Mouse (Mus musculus) liver, adult 2 months (tissue): Measurements from ENCODE around the gene Olfr1474. TPM values are rescaled to one million over a fixed set of nuclear protein-coding genes. Genes with fewer than 3 reads are reported as not detected.
"Not testable (repeated sequence)": the region's sequence is repeated elsewhere in the genome, so short reads cannot be mapped to it uniquely, and the experiment has no call there.

Experiments
- DNase-seq: peaks from one replicate; pipeline ENCODE4 v3.0.0-alpha.2; 2011; ENCODE audit warnings: low read depth, low spot score; ENCODE audit errors: extremely low read depth
- H3K27ac ChIP-seq: fragments of 200-500 bp; replicated peaks from 2 replicates; pipeline ENCODE4 v1.5.1; 2012; ENCODE audit warnings: low read depth, mild to moderate bottlenecking, control low read depth, inconsistent platforms, low read length; ENCODE audit not compliant: insufficient read depth
- H3K27me3 ChIP-seq: fragments of 200-500 bp; 2 replicates; pipeline ENCODE4 v1.6.1; 2012; ENCODE audit warnings: mild to moderate bottlenecking, moderate library complexity, low read length, inconsistent platforms; ENCODE audit not compliant: control insufficient read depth, insufficient read depth
- H3K36me3 ChIP-seq: fragments of 200-500 bp; 2 replicates; pipeline ENCODE4 v1.6.1; 2012; ENCODE audit warnings: low read length, inconsistent platforms; ENCODE audit not compliant: control insufficient read depth, insufficient read depth
- H3K4me1 ChIP-seq: fragments of 200-500 bp; 2 replicates; pipeline ENCODE4 v1.6.1; 2011; ENCODE audit warnings: low read length; ENCODE audit not compliant: control insufficient read depth, insufficient read depth
- H3K4me3 ChIP-seq: fragments of 200-500 bp; 2 replicates; pipeline ENCODE4 v1.5.1; 2011; ENCODE audit warnings: low read depth, mild to moderate bottlenecking, control low read depth, low read length, moderate library complexity; ENCODE audit not compliant: insufficient read depth
- H3K79me2 ChIP-seq: fragments of 200-500 bp; 2 replicates; pipeline ENCODE4 v1.6.1; 2012; ENCODE audit warnings: inconsistent platforms, mild to moderate bottlenecking, low read length, moderate library complexity; ENCODE audit not compliant: control insufficient read depth, insufficient read depth
- H3K9ac ChIP-seq: fragments of 200-500 bp; 2 replicates; pipeline ENCODE4 v1.6.1; 2012; ENCODE audit warnings: low read depth, mild to moderate bottlenecking, control low read depth, inconsistent platforms, low read length
- CTCF ChIP-seq: fragments of 200-500 bp; IDR thresholded peaks from 2 replicates; pipeline ENCODE4 v1.5.1; 2011; ENCODE audit warnings: low read depth, low read length, control low read depth
- POLR2A ChIP-seq: fragments of 200-500 bp; IDR thresholded peaks from 2 replicates; pipeline ENCODE4 v1.6.1; 2011; ENCODE audit warnings: low read length, control low read depth; ENCODE audit not compliant: insufficient read depth; ENCODE audit errors: extremely low read depth
- WGBS: fragments of 180-500 bp; shearing (Covaris S2); methylation state at CpG from one replicate; pipeline ENCODE4 v1.1.7; 2018; 5-methylcytosine and 5-hydroxymethylcytosine counted together
- polyA plus RNA-seq: library from polyadenylated mRNA; depleted of rRNA; stranded (reverse); fragments of >200 nt; gene quantifications from 2 replicates; pipeline ENCODE4 v1.2.3, GENCODE M21; 2012; rRNA removed
- total RNA-seq: library from RNA; depleted of rRNA; stranded (reverse); fragments of >200 nt; gene quantifications from 2 replicates; pipeline ENCODE4 v1.2.3, GENCODE M21; 2014; rRNA removed

Olfr1474 gene
- total RNA-seq, result not detected in 2 replicates
- polyA plus RNA-seq, result not detected in 2 replicates

DNA sequence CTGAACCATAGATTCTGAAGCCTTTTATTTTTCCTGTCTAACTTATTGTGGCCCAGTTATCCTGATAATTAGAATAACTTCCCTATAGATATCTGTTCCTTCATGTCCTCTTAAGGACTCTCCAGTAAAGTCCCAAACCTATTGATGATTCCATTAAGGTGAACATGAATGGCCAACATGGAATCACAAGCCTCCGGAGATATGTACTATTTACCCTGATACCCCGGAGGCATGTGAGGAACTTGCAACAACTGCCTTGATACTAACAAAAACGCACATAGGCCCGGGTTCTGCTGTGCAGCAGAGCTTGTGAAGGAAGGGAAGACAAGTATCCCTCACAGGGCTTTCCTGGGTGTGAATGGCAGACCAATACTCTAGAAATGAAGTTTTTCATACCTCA lies at the start of gene Olfr1474:
TSS of gene Olfr1474 (plus strand) at position 301 of the 400 bp plus-strand sequence.
- not testable (repeated sequence) for H3K79me2 ChIP-seq, H3K9ac ChIP-seq, H3K36me3 ChIP-seq, DNase-seq, H3K27ac ChIP-seq, H3K4me3 ChIP-seq, H3K4me1 ChIP-seq, H3K27me3 ChIP-seq
- WGBS, result 76% methylated on average over 4 of the region's 4 CpGs

DNA sequence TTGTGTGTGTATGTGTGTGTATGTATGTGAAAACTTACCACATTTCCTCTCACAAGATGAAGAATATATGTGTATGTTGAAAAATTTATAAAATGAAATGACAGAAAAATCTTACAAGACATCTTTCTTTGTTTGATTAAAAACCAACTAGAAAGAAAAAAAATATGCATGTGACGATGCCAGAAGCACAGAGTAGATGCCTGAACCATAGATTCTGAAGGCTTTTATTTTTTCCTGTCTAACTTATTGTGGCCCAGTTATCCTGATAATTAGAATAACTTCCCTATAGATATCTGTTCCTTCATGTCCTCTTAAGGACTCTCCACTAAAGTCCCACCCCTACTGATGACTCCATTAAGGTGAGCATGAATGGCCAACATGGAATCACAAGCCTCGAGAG lies 26.3 kb upstream of the Olfr1474 start, which contains the start of gene Olfr1471:
TSS of gene Olfr1471 (plus strand) at position 301 of the 400 bp plus-strand sequence.
- not testable (repeated sequence) for DNase-seq, H3K4me1 ChIP-seq, H3K27ac ChIP-seq, H3K27me3 ChIP-seq, H3K36me3 ChIP-seq, H3K4me3 ChIP-seq, H3K9ac ChIP-seq, H3K79me2 ChIP-seq
- WGBS, result 57% methylated on average over 2 of the region's 2 CpGs

DNA sequence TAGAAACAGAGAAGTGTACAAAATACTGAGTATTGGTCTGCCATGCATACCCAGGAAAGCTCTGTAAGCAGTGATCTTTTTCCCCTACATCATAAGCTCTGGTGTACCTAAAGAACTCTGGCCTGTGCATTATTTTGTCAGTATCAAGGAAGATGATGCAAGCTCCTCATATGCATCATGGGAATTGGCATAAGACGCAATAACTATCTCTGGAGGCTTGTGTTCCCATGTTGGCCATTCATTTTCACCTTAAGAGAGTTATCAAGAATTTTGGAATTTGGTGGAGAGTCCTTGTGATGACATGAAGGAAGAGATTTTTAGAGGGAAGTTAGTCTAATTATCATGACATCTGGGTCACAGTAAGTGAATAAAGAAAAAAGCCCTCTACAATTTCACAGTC lies 13.4 kb upstream of the Olfr1474 start, which contains the start of gene Olfr1472:
TSS of gene Olfr1472 (minus strand) at position 101 of the 400 bp plus-strand sequence.
- H3K4me3 ChIP-seq, result no peak within 1 kb of the TSS
- H3K79me2 ChIP-seq, result no peaks in the 10 kb centered on the region
- H3K27ac ChIP-seq, result no peak within 1 kb of the TSS
- no peaks in the 10 kb centered on the region for H3K36me3 ChIP-seq
- H3K9ac ChIP-seq, result no peak within 1 kb of the TSS
- no peak for DNase-seq
- 69% methylated on average over 1 of the region's 1 CpGs for WGBS
- no peaks in the 10 kb centered on the region for H3K4me1 ChIP-seq
- TF ChIP-seq CTCF (no peak), POLR2A (no peak)
- no peaks in the 10 kb centered on the region for H3K27me3 ChIP-seq

DNA sequence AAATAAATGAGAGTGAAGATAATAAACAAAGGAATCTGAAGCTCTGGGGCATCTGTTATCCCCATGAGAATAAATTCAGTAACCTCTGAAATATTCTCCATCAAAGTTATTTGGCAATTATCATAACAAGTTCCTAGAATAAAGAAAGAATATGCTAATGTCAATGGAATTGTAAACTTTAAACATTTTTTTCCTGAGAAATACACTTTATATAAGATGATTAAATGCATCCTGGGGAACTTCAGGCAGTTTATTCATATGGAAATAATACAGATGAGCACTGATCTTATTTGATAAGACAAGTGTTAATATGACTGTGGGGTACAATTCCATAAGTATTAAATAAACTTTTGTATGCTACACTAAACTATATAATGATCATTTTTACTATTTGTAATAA lies 10.7 kb downstream of the Olfr1474 start, which contains the start of gene Olfr1475:
TSS of gene Olfr1475 (minus strand) at position 101 of the 400 bp plus-strand sequence.
- Histone ChIP-seq H3K9ac (no peak within 1 kb of the TSS), H3K4me1 (no peaks in the 10 kb centered on the region), H3K4me3 (no peak within 1 kb of the TSS), H3K36me3 (no peaks in the 10 kb centered on the region), H3K79me2 (no peaks in the 10 kb centered on the region), H3K27ac (no peak within 1 kb of the TSS), H3K27me3 (no peaks in the 10 kb centered on the region)
- TF ChIP-seq POLR2A (no peak), CTCF (no peak)
- no peak for DNase-seq

DNA sequence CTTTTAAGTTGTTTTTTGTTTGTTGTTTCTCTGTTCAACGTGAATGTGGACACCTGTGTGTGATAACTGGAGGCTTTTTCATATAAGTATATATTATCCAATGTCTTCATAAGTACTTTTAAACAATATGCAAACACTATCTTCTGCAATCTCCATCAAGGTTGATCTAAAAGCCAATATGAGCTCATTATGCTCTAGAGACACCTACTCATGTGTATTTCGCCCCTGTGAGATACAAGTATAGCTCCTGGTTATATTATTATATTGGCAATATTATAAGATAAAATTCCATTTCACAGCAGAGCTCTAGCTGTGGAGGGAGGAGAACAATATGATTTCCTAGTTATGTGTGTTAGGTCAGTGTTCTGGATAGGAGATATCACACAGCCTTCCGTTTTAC lies 30.9 kb downstream of the Olfr1474 start, which contains the start of gene Olfr1477:
TSS of gene Olfr1477 (plus strand) at position 301 of the 400 bp plus-strand sequence.
- Histone ChIP-seq H3K9ac (no peak within 1 kb of the TSS), H3K27ac (no peak within 1 kb of the TSS), H3K4me3 (no peak within 1 kb of the TSS), H3K36me3 (no peaks in the 10 kb centered on the region), H3K4me1 (no peaks in the 10 kb centered on the region), H3K27me3 (no peaks in the 10 kb centered on the region), H3K79me2 (no peaks in the 10 kb centered on the region)
- TF ChIP-seq CTCF (no peak), POLR2A (no peak)
- WGBS, result 55% methylated on average over 3 of the region's 3 CpGs
- no peak for DNase-seq

Other genes with a start within 250 kb of the Olfr1474 start
- not detected in 2 replicates for gene Olfr1463, start 238.2 kb upstream of the Olfr1474 start, total RNA-seq
- not detected in 2 replicates for gene Olfr1463, start 238.2 kb upstream of the Olfr1474 start, polyA plus RNA-seq
- not detected in 2 replicates for gene Olfr1465, start 154.0 kb upstream of the Olfr1474 start, total RNA-seq
- not detected in 2 replicates for gene Olfr1465, start 154.0 kb upstream of the Olfr1474 start, polyA plus RNA-seq
- gene Olfr1466, start 130.7 kb upstream of the Olfr1474 start, total RNA-seq, result not detected in 2 replicates
- not detected in 2 replicates for gene Olfr1466, start 130.7 kb upstream of the Olfr1474 start, polyA plus RNA-seq
- gene Olfr1467, start 107.3 kb upstream of the Olfr1474 start, total RNA-seq, result not detected in 2 replicates
- gene Olfr1467, start 107.3 kb upstream of the Olfr1474 start, polyA plus RNA-seq, result not detected in 2 replicates
- gene Olfr1469, start 61.7 kb upstream of the Olfr1474 start, total RNA-seq, result not detected in 2 replicates
- not detected in 2 replicates for gene Olfr1469, start 61.7 kb upstream of the Olfr1474 start, polyA plus RNA-seq
- gene Olfr1471, start 26.2 kb upstream of the Olfr1474 start, total RNA-seq, result not detected in 2 replicates
- gene Olfr1471, start 26.2 kb upstream of the Olfr1474 start, polyA plus RNA-seq, result not detected in 2 replicates
- gene Olfr1472, start 13.5 kb upstream of the Olfr1474 start, total RNA-seq, result not detected in 2 replicates
- not detected in 2 replicates for gene Olfr1472, start 13.5 kb upstream of the Olfr1474 start, polyA plus RNA-seq
- gene Olfr1475, start 10.6 kb downstream of the Olfr1474 start, total RNA-seq, result not detected in 2 replicates
- not detected in 2 replicates for gene Olfr1475, start 10.6 kb downstream of the Olfr1474 start, polyA plus RNA-seq
- not detected in 2 replicates for gene Olfr1477, start 31.0 kb downstream of the Olfr1474 start, total RNA-seq
- not detected in 2 replicates for gene Olfr1477, start 31.0 kb downstream of the Olfr1474 start, polyA plus RNA-seq
- gene Olfr1480, start 58.3 kb downstream of the Olfr1474 start, total RNA-seq, result not detected in 2 replicates
- gene Olfr1480, start 58.3 kb downstream of the Olfr1474 start, polyA plus RNA-seq, result not detected in 2 replicates
- not detected in 2 replicates for gene Olfr1484, start 113.9 kb downstream of the Olfr1474 start, total RNA-seq
- not detected in 2 replicates for gene Olfr1484, start 113.9 kb downstream of the Olfr1474 start, polyA plus RNA-seq
- not detected in 2 replicates for gene Olfr1487, start 147.8 kb downstream of the Olfr1474 start, total RNA-seq
- not detected in 2 replicates for gene Olfr1487, start 147.8 kb downstream of the Olfr1474 start, polyA plus RNA-seq
- gene Olfr1489, start 162.1 kb downstream of the Olfr1474 start, total RNA-seq, result not detected in 2 replicates
- not detected in 2 replicates for gene Olfr1489, start 162.1 kb downstream of the Olfr1474 start, polyA plus RNA-seq
- not detected in 2 replicates for gene Olfr1490, start 181.5 kb downstream of the Olfr1474 start, total RNA-seq
- not detected in 2 replicates for gene Olfr1490, start 181.5 kb downstream of the Olfr1474 start, polyA plus RNA-seq
- not detected in 2 replicates for gene Olfr1491, start 227.7 kb downstream of the Olfr1474 start, total RNA-seq
- not detected in 2 replicates for gene Olfr1491, start 227.7 kb downstream of the Olfr1474 start, polyA plus RNA-seq